Mouse (Mus musculus) ES-Bruce4 (cell line): Measurements from ENCODE around the gene Cavin2.

Experiments
- CTCF ChIP-seq: IDR thresholded peaks from one replicate; pipeline ENCODE4 v1.8.1; 2011; ENCODE audit warnings: low read depth, low read length
- POLR2A ChIP-seq: IDR thresholded peaks from one replicate; pipeline ENCODE4 v1.8.1; 2011; ENCODE audit warnings: low read length; ENCODE audit not compliant: insufficient read depth

GRCm38 (mm10) chr1:51267125-51267524, 21.8 kb upstream of the Cavin2 start:
- no peak for TF ChIP-seq POLR2A
- no peak for TF ChIP-seq CTCF
